Mouse (Mus musculus) kidney, adult 9 months (tissue): ENCODE results near the gene Il23a.
"Not testable (repeated sequence)": the region's sequence is repeated elsewhere in the genome, so short reads cannot be mapped to it uniquely, and the experiment has no call there.

ENCODE experiments used
- DNase-seq: peaks from one replicate; pipeline ENCODE4 v3.0.0; 2022

Gene Il23a

GRCm38 (mm10) chr10:128298702-128299171, at the start of gene Il23a:
Il23a (minus strand) TSS chr10:128298752.
- DNase-seq: no peak

DNA sequence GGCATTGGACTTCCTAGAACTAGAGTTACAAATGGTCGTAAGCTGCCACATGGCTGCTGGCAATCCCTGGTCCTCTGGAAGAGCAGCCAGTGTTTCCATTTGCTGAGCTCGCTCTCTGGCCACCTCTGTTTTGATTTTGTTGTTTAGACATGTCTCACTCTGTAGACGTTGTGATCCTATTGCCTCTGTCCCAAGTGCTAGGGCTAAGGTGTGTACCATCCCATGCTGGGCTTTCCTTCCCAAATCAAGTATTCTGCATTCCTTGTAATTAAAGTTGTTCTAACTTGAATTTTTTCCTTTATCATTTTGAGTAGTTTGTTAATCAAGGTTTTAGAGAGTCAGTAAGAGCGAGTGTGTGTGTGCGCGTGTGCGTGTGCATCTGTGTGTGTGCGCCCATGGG, 49.0 kb upstream of the Il23a start:
- DNase-seq: no peak

DNA sequence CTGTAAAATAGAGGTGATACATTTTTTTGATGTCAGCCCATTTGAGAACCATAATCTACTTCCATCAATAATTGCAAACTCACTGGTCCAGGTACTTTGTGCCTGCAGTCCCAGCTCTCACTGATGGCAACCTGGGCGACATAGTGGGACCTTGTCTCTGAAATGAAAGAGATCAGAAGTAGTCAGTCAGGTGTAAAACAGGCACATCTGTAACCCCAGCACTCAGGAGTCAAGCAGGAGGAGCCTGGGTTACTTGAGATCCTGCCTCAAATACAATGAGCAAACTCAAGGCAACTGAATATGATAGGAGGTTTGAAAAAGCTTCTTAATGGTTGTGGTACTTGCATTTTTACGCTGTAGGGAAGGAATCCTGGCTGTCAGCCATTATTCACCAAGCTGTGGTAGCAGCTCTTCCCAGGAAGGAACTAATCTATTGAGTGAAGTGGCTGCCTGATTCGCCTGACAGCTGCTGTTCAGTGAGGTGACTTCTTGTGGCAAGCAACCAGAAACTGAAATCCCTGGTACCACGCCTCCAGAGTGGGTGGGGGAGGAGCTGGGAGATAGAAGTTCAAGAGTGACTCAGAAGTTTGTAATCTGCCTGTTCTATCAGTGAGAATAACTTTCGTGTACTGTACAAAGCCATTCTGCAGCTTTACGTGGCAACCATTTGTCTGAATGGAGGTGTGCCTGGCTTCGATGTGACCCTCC, 46.2 kb upstream of the Il23a start:
- DNase-seq: peak; percentile 84

DNA sequence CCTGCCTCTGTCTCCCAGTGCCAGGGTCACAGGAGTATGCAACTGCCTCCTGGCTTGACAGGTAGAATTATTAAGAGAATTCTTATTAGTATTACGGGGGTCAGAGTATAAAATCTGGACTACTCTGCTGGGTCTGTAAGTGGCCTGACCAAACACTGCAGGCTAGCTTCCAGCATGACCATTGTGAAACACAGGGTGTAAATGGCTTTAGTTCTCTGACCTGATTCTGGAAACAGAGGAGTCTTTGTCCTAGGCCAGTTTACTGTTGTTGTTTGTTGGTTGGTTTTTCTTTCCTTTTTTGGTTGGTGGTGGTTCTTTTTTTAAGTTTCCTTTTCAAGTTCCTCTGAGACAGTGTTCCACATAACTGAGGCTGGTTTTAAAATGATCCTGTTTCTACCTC, 44.9 kb upstream of the Il23a start:
- DNase-seq: no peak

DNA sequence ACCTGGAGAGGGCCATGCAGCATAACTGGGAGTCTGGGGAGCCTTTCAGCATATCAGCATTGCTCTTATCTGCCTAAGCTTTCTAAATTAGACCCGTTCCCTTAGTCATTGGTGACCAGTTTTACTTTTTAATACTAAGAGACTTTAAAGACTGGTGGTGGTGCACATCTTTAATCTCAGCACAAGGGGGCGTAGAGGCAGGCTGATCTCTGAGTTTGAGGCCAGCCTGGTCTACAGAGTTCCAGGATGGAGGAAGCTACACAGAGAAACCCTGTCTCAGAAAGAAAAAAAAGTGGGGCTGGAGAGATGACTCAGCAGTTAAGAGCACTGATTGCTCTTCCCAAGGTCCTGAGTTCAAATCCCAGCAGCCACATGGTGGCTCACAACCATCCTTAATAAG, 41.7 kb upstream of the Il23a start:
- DNase-seq: no peak

DNA sequence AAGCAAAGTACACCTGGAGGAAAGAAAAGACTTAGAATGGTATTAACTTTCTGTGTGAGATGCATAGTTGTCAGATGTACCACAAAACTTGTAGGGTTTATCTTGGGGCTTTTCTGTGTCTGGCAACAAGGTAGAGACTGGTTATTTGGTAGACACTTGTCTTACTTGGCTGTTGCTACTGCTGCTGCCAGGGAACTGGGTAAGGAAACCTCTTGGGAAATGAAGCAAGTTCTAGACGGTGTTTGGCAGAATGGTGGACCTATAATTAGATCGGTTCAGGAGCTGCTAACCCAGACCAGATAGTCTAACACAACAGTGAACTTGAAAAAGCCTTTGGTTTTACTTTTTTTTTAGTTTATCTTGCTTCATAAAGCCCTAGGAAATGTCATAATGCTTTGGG, 40.4 kb upstream of the Il23a start:
- no peak for DNase-seq

DNA sequence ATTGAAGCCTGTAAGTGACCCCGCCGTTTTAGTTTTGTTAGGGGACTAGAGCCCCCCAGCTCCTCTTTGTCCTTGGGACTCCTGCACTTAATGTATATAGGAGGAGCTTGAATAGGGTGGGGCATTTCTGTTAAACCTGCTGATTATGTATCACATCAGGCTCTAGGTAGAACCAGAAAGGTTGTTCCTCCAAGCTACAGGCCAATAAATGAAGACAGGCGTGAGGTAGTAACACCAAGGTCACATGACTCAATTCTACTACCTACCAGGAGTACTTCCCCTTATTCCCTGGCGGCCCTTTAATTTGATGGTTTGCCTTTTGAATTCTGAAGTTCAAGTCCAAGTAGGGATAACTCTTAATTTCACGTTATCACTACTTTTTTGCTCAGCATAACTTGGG, 39.9 kb upstream of the Il23a start:
- peak; percentile 35 for DNase-seq

GRCm38 (mm10) chr10:128337306-128338181, 39.0 kb upstream of the Il23a start, which contains the start of gene Cs:
Cs (plus strand) TSS chr10:128337734.
- DNase-seq: peak; percentile 98

DNA sequence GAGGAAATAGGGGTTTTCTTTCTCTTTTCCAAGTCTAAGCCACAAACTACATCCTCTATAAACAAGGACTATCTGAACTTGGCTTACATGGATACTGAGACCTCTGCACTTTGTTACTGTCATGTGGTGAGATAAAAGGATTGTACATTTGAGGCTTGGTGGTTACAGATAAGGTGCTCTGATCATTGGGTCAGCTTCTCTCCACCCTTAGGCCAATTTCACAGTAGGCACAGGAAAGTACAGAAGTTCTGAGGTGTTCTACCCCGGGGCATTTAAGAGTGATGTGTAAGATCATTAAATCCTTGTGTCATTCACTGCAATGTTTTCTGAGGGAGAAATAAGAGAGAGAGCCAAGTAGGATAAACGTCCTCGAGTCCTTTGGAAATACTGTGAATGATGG, 38.0 kb upstream of the Il23a start:
- DNase-seq: no peak

- peak; percentile 54 for DNase-seq
Observed at GRCm38 (mm10) chr10:128336195-128336594, 37.6 kb upstream of the Il23a start.

- peak; percentile 86 for DNase-seq
Observed at GRCm38 (mm10) chr10:128335582-128335981, 37.0 kb upstream of the Il23a start.

DNA sequence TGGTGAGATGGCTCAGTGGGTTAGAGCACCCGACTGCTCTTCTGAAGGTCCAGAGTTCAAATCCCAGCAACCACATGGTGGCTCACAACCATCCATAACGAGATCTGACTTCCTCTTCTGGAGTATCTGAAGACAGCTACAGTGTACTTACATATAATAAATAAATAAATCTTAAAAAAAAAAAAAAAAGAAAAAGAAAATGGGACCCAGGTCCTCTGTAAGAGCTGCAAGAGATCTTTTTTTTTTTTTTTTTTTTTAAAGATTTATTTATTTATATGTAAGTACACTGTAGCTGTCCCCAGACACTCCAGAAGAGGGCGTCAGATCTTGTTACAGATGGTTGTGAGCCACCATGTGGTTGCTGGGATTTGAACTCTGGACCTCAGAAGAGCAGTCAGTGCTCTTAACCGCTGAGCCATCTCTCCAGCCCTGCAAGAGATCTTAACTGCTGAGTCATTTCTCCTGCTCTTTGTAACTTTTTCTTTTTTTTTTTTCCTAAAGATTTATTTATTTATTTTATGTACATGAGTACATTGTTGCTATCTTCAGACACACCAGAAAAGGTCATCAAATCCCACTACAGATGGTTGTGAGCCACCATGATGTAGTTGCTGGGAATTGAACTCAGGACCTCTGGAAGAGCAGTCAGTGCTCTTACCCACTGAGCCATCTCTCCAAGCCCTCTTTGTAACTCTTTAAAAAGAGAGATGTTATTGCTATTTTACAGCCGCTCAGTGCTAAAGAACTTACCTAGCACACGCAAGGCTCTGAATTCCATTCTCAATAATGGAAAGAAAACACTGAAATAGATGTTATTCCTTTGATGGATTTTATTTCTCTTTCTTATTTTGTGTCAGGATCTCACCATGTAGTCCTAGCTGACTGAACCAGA, 34.1 kb upstream of the Il23a start:
- not testable (repeated sequence) for DNase-seq

GRCm38 (mm10) chr10:128327610-128328009, 29.1 kb upstream of the Il23a start:
- DNase-seq: no peak

DNA sequence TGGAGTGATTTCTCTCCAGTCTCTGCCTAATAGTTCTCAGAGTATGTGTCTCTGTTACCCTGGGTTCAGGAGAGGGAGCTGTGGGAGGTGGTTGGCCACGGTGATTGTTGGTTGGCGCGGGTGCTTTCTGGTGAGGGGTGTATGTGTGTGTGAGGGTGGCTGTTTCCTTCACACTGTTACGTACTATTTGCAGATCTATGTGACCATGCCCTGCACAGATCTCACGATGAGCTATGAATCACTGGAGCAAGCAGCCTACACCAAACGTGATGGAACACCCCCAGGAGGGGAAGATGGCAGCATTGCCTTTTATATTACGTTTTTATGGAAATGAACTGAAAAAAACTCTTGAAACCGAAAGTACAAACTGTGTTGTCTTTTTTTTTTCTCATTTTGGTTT, 28.3 kb upstream of the Il23a start:
- DNase-seq: no peak

- no peak for DNase-seq
Observed at GRCm38 (mm10) chr10:128323516-128323915, 25.0 kb upstream of the Il23a start.

DNA sequence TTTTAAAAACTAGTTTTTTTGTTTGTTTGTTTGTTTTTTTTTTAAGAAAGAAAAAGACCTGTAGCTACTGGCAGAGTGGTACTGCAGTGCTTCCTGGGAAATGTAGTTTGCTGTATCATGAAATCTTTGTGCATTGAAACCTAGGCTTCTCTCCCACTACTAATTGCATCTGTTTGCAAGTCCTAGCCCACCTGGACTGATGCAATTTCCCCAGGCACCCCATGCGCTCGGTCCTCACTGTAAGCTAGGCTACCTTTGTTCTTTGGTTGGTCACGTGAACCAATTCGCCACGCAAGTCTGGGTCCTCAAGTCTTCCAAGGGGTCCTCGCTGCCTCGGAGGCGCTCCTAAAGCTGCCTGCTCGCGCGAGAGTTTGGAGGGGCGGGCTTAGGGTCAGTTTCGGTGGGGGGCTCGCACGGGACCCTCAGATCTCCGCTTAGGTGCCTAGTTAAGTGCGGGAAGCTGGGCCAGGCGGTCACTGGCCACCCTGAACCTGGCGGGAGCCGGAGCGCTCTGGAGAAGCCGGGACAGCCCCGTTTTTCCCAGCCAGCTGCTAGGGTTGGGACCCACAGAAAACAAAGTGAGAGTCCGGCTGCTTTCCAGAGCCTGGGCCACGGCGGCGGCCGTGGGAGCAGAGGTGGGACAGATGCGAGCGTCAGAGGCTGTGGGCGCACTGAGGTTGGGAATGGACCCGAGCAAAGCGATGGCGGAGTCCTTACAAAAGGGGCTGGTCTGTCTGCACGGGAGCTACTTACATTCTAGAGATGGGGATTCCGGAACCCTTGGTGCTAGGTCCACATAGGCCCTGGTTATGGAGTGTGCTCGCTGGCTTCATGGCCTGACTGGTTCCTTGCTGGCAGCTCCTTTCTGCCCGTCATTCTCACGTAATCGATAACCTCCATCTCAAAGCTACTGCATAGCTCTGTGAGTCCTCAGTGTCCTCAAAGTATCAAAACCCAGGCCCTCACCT, 23.9 kb upstream of the Il23a start, which contains the start of gene Cnpy2:
Gene Cnpy2, plus strand, starts transcription at position 319 of the 968 bp plus-strand sequence.
- peak; percentile 90 for DNase-seq

- no peak for DNase-seq
Observed at GRCm38 (mm10) chr10:128321641-128322040, 23.1 kb upstream of the Il23a start.

GRCm38 (mm10) chr10:128315578-128315977, 17.0 kb upstream of the Il23a start:
- DNase-seq: no peak

DNA sequence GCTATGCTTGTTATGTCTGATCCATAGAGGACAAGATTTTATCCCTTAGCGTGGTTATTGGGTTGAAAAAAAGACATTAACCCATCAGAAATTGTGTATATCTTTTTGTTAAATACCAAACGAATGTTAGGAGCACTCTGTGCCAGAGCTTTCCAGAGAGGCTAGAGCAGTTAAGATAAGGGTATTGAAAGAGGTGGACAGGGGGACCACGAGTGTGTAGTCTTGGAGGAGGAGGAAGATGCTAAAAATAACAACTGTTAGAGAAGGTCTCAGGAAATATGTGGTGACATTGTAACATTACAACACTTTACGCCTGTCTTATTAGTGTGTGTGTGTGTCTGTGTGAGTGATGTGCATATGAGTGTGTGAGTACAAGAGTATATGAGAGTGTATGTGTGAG, 12.3 kb upstream of the Il23a start:
- no peak for DNase-seq

DNA sequence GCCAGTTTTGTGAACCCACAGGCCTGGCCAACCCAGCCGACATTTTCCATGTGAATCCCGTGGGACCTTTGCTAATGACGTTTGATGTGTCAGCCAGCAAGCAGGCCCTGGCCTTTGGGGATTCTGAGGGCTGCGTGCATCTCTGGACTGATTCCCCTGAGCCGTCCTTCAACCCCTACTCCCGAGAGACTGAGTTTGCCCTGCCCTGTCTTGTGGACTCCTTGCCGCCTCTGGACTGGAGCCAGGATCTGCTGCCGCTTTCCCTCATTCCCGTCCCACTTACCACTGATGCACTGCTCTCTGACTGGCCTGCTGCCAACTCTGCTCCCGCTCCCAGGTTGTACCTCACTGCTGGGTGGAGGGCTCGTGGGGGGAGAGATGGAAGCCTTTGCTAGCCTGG, 11.6 kb upstream of the Il23a start:
- DNase-seq: no peak

DNA sequence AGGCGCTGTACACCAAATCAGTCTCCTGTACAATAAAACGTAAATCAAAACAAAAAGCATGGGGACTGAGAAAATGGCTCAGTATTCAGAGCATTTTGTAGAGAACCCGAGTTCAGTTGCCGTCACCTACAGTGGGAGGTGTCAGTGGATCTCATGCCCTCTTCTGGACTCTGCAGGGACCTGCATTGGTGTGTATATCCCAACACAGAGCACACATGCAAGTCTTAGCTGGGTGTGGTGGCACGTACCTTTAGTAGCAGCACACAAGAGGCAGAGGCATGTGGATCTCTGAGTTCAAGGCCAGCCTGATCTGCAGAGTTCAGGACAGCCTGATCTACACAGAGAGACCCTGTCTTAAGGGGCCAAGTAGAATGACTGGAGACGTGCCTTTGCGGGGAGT, 11.1 kb upstream of the Il23a start:
- no peak for DNase-seq
